Mouse (Mus musculus): ENCODE results near the gene Pid1. TPM values are rescaled to one million over a fixed set of nuclear protein-coding genes. Genes with fewer than 3 reads are reported as not detected.

Gene Pid1
- polyA plus RNA-seq, 1 experiment from 2014 or later, result 27.1 TPM

GRCm38 (mm10) chr1:84299719-84300118 lies 64.3 kb downstream of the Pid1 start:
- Histone ChIP-seq H3K9me3 (no peaks in the 10 kb centered on the region), H3K27ac (no peak overlapping the region), H3K4me1 (replicated peaks) (no peaks in the 10 kb centered on the region), H3K4me3 (replicated peaks) (no peak overlapping the region), H3K27me3 (no peaks in the 10 kb centered on the region), H3K9ac (replicated peaks) (no peak overlapping the region), H3K36me3 (no peaks in the 10 kb centered on the region), H3K4me2 (no peak overlapping the region)
- no peak for ATAC-seq (ENCODE audit: insufficient number of reproducible peaks, insufficient read depth, low FRiP score, low TSS enrichment, low read depth)
- 84% methylated on average over 1 of the region's 1 CpGs for WGBS

- Histone ChIP-seq H3K9ac (replicated peaks) (no peak overlapping the region), H3K36me3 (no peaks in the 10 kb centered on the region), H3K27ac (no peak overlapping the region), H3K9me3 (no peaks in the 10 kb centered on the region), H3K4me1 (replicated peaks) (peaks cover 11% of the 10 kb centered on the region), H3K4me3 (replicated peaks) (no peak overlapping the region), H3K27me3 (peaks cover 40% of the 10 kb centered on the region), H3K4me2 (no peak overlapping the region)
- peak; percentile 28; the same call in 1 of the 2 replicates for ATAC-seq (ENCODE audit: insufficient number of reproducible peaks, insufficient read depth, low FRiP score, low TSS enrichment, low read depth)
- 34% methylated on average over 6 of the region's 6 CpGs for WGBS
These were observed 77.3 kb downstream of the Pid1 start for GRCm38 (mm10) chr1:84286682-84287111.

- 90% methylated on average over 7 of the region's 7 CpGs for WGBS
- Histone ChIP-seq H3K9me3 (no peaks in the 10 kb centered on the region), H3K4me1 (replicated peaks) (peaks cover 11% of the 10 kb centered on the region), H3K9ac (replicated peaks) (no peak overlapping the region), H3K4me2 (no peak overlapping the region), H3K36me3 (no peaks in the 10 kb centered on the region), H3K27ac (no peak overlapping the region), H3K4me3 (replicated peaks) (no peak overlapping the region), H3K27me3 (peaks cover 43% of the 10 kb centered on the region)
- ATAC-seq (ENCODE audit: insufficient number of reproducible peaks, insufficient read depth, low FRiP score, low TSS enrichment, low read depth), result no peak
These were observed 78.4 kb downstream of the Pid1 start for GRCm38 (mm10) chr1:84285620-84286019.

GRCm38 (mm10) chr1:84284293-84285068 lies 79.5 kb downstream of the Pid1 start:
- Histone ChIP-seq H3K9ac (replicated peaks) (peak overlapping the region; percentile 67), H3K4me1 (replicated peaks) (peaks cover 11% of the 10 kb centered on the region), H3K4me2 (peak overlapping the region; percentile 83), H3K36me3 (no peaks in the 10 kb centered on the region), H3K9me3 (no peaks in the 10 kb centered on the region), H3K4me3 (replicated peaks) (peak overlapping the region; percentile 60), H3K27ac (no peak overlapping the region), H3K27me3 (peaks cover 43% of the 10 kb centered on the region)
- WGBS, result 4% methylated on average over 38 of the region's 53 CpGs
- peak; percentile 77 for ATAC-seq (ENCODE audit: insufficient number of reproducible peaks, insufficient read depth, low FRiP score, low TSS enrichment, low read depth)

- ATAC-seq (ENCODE audit: insufficient number of reproducible peaks, insufficient read depth, low FRiP score, low TSS enrichment, low read depth), result no peak
- Histone ChIP-seq H3K9ac (replicated peaks) (no peak overlapping the region), H3K27me3 (peaks cover 40% of the 10 kb centered on the region), H3K27ac (no peak overlapping the region), H3K9me3 (no peaks in the 10 kb centered on the region), H3K4me1 (replicated peaks) (peaks cover 11% of the 10 kb centered on the region), H3K4me2 (peak overlapping the region; percentile 83), H3K4me3 (replicated peaks) (peak overlapping the region; percentile 60), H3K36me3 (no peaks in the 10 kb centered on the region)
- 5% methylated on average over 2 of the region's 2 CpGs for WGBS
These were observed 80.9 kb downstream of the Pid1 start for GRCm38 (mm10) chr1:84283119-84283518.

DNA sequence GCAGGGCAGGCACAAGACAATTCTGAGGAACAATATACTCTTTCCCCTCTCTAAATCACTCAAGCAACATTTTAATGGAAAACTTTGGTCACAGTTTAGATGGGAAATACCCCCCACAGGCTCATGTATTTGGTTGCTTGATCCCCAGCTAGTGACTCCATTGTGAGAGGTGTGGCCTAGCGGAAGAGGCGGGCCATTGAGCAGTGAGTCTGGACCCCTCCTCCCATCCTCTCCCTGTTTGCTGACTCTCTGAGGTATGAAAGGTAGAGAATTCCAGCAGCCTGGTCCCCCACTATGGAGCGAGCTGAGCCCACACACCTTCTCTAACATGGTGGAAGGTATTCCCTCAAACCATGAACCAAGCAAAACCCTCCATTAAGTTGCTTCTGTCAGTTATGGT lies 83.8 kb downstream of the Pid1 start:
- Histone ChIP-seq H3K9ac (replicated peaks) (no peak overlapping the region), H3K27me3 (peaks cover 28% of the 10 kb centered on the region), H3K9me3 (no peaks in the 10 kb centered on the region), H3K4me1 (replicated peaks) (peaks cover 11% of the 10 kb centered on the region), H3K4me2 (no peak overlapping the region), H3K27ac (no peak overlapping the region), H3K36me3 (no peaks in the 10 kb centered on the region), H3K4me3 (replicated peaks) (no peak overlapping the region)
- ATAC-seq (ENCODE audit: insufficient number of reproducible peaks, insufficient read depth, low FRiP score, low TSS enrichment, low read depth), result no peak
- 93% methylated on average over 3 of the region's 3 CpGs for WGBS

- ATAC-seq (ENCODE audit: insufficient number of reproducible peaks, insufficient read depth, low FRiP score, low TSS enrichment, low read depth), result no peak
These were observed 85.4 kb downstream of the Pid1 start for GRCm38 (mm10) chr1:84278359-84279255.

GRCm38 (mm10) chr1:84272951-84273350 lies 91.0 kb downstream of the Pid1 start:
- 74% methylated on average over 4 of the region's 4 CpGs for WGBS
- Histone ChIP-seq H3K27ac (no peak overlapping the region), H3K27me3 (no peaks in the 10 kb centered on the region), H3K4me1 (replicated peaks) (no peaks in the 10 kb centered on the region), H3K4me2 (no peak overlapping the region), H3K36me3 (no peaks in the 10 kb centered on the region), H3K4me3 (replicated peaks) (no peak overlapping the region), H3K9ac (replicated peaks) (no peak overlapping the region), H3K9me3 (no peaks in the 10 kb centered on the region)
- no peak for ATAC-seq (ENCODE audit: insufficient number of reproducible peaks, insufficient read depth, low FRiP score, low TSS enrichment, low read depth)

More at GRCm38 (mm10) chr1:84278359-84279255, 85.4 kb downstream of the Pid1 start:
- no peak overlapping the region for H3K4me2 ChIP-seq
- no peak overlapping the region for H3K27ac ChIP-seq
- H3K9ac ChIP-seq (replicated peaks), result no peak overlapping the region
- no peak overlapping the region for H3K4me3 ChIP-seq (replicated peaks)
- H3K9me3 ChIP-seq, result no peaks in the 10 kb centered on the region
- peaks cover 13% of the 10 kb centered on the region for H3K27me3 ChIP-seq
- peaks cover 7% of the 10 kb centered on the region; the same call in 1 of the 2 replicates for H3K4me1 ChIP-seq (replicated peaks)
- 74% methylated on average over 7 of the region's 7 CpGs for WGBS
- H3K36me3 ChIP-seq, result no peaks in the 10 kb centered on the region

DNA sequence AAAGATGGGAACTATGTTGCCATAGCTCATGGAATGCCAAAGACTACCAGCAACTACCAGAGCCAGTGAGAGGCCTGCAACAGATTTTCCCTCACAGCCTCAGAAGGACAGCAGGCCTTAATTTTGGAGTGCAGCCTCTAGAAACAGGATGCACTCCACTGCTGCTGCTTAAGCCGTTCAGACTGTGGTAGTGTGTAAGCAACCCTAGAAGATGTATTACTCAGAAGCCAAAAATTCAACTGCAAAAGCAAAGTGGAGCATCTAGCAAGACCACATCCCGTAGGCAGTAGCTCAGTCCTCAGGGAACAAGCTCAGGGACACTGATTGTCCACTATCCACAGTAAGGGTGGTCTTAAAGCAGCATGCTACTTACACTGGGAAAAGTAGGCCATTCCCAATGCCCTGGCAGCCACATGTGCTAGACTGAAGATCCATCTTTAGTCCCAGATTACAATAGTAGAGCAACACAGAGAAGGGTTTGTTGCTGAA lies 92.2 kb downstream of the Pid1 start:
- no peak for ATAC-seq (ENCODE audit: insufficient number of reproducible peaks, insufficient read depth, low FRiP score, low TSS enrichment, low read depth)
- Histone ChIP-seq H3K9me3 (no peaks in the 10 kb centered on the region), H3K36me3 (no peaks in the 10 kb centered on the region), H3K9ac (replicated peaks) (no peak overlapping the region), H3K4me3 (replicated peaks) (no peak overlapping the region), H3K4me2 (no peak overlapping the region), H3K27me3 (no peaks in the 10 kb centered on the region), H3K4me1 (replicated peaks) (no peaks in the 10 kb centered on the region), H3K27ac (no peak overlapping the region)
- WGBS, result 81% methylated on average over 2 of the region's 2 CpGs

- H3K9ac ChIP-seq (replicated peaks), result no peak overlapping the region
- no peak for ATAC-seq (ENCODE audit: insufficient number of reproducible peaks, insufficient read depth, low FRiP score, low TSS enrichment, low read depth)
- H3K27ac ChIP-seq, result no peak overlapping the region
- H3K9me3 ChIP-seq, result no peaks in the 10 kb centered on the region
- H3K27me3 ChIP-seq, result no peaks in the 10 kb centered on the region
- no peak overlapping the region for H3K4me3 ChIP-seq (replicated peaks)
- H3K36me3 ChIP-seq, result no peaks in the 10 kb centered on the region
- H3K4me2 ChIP-seq, result no peak overlapping the region
- WGBS, result 95% methylated on average over 2 of the region's 2 CpGs
- H3K4me1 ChIP-seq (replicated peaks), result peaks cover 8% of the 10 kb centered on the region; the same call in 1 of the 2 replicates
These were observed 106.3 kb downstream of the Pid1 start for GRCm38 (mm10) chr1:84257656-84258055.

DNA sequence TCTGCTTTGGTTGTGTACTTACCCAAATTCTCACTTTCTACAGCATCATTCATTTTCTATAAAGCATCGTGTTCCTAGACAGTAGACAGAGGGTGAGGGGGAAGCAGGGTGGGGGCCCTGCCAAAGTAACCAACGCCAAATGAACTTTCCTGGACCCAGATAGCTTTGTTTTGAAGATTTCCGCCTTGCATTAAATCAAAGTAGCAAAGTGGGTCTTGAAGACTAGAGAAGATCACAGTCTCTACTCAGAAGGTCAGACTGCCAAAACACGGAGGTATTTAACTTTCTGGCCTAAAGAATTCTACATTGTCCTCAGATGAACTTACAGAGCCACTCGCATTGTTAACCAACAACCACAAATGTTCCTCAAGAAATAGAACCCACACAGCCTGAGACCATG lies 109.6 kb downstream of the Pid1 start:
- ATAC-seq (ENCODE audit: insufficient number of reproducible peaks, insufficient read depth, low FRiP score, low TSS enrichment, low read depth), result no peak

More for the DNA sequence above, 109.6 kb downstream of the Pid1 start:
- Histone ChIP-seq H3K4me2 (no peak overlapping the region), H3K4me1 (replicated peaks) (peaks cover 8% of the 10 kb centered on the region; the same call in 1 of the 2 replicates), H3K9me3 (no peaks in the 10 kb centered on the region), H3K9ac (replicated peaks) (no peak overlapping the region), H3K4me3 (replicated peaks) (no peak overlapping the region), H3K27me3 (no peaks in the 10 kb centered on the region), H3K27ac (no peak overlapping the region), H3K36me3 (no peaks in the 10 kb centered on the region)
- 77% methylated on average over 5 of the region's 5 CpGs for WGBS

All from limb, embryonic 12.5 days (tissue).